Mouse (Mus musculus) cerebellum, adult 2 months (tissue): ENCODE data around the gene Mxd1. TPM values are rescaled to one million over a fixed set of nuclear protein-coding genes. Genes with fewer than 3 reads are reported as not detected.

Experiments used
- DNase-seq, 2 experiments: peaks; one replicate each; pipeline ENCODE4 v3.0.0; 2021
- H3K27ac ChIP-seq: fragments of 200-500 bp; 2 replicates; pipeline ENCODE4 v1.5.1; 2012; ENCODE audit warnings: low read length, control low read depth, inconsistent platforms; ENCODE audit not compliant: insufficient read depth
- H3K27me3 ChIP-seq: fragments of 200-500 bp; 2 replicates; pipeline ENCODE4 v1.6.1; 2012; ENCODE audit warnings: inconsistent platforms, mild to moderate bottlenecking, low read length, moderate library complexity; ENCODE audit not compliant: control insufficient read depth, insufficient read depth
- H3K4me1 ChIP-seq: fragments of 200-500 bp; 2 replicates; pipeline ENCODE4 v1.6.1; 2011; ENCODE audit warnings: low read length; ENCODE audit not compliant: control insufficient read depth, insufficient read depth
- H3K4me3 ChIP-seq: fragments of 200-500 bp; replicated peaks from 2 replicates; pipeline ENCODE3; 2011; ENCODE audit warnings: mild to moderate bottlenecking, low read depth, low read length, control low read depth; ENCODE audit not compliant: insufficient read depth
- CTCF ChIP-seq: fragments of 200-500 bp; IDR thresholded peaks from 2 replicates; pipeline ENCODE4 v1.5.1; 2011; ENCODE audit warnings: low read depth, mild to moderate bottlenecking, control low read depth, low read length, moderate library complexity, borderline replicate concordance; ENCODE audit not compliant: insufficient read depth
- POLR2A ChIP-seq: fragments of 200-500 bp; IDR thresholded peaks from 2 replicates; pipeline ENCODE4 v1.6.1; 2011; ENCODE audit warnings: low read length, control low read depth, borderline replicate concordance; ENCODE audit not compliant: insufficient read depth
- WGBS: fragments of 180-500 bp; shearing (Covaris S2); methylation state at CpG from one replicate; pipeline ENCODE4 v1.1.7; 2018; 5-methylcytosine and 5-hydroxymethylcytosine counted together
- polyA plus RNA-seq: library from polyadenylated mRNA; depleted of rRNA; stranded (reverse); fragments of >200 nt; gene quantifications from 2 replicates; pipeline ENCODE4 v1.2.3, GENCODE M21; 2012

Gene Mxd1
- polyA plus RNA-seq, 1 experiment: 21.9 TPM

DNA sequence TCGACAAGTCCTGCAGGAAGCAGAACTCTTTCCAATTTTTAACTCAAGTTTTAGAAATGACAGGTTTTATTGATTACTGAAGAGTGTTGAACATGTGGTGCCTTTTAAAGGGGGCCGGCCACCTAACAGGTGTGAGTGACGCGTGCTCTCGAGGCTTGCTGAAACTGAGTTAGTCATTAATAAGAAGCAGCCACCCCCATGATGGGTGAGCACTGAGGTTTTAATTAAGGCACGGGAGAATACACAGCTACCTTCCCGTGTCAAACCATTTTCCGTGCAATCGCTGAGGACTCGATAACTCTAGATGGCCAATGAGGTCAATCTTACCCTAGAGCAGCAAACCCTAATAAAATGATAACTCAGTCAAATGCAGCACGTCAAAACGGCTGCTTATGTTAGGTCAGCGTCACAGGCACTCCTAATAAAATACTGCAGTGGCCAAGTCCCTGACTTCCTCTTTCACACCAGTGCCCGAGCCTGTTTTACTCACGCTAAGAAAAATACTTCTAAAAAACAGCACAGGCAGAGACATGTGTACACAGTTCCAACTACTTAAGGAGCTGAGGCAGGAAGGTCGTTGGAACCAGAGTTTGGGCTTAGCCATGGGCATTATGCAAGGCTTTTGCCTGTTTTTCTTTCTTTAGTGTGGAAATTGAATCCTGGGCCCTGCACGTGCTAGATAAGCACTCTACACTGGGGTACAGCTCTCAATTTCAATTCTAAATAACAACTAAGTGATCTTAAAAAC is 3.2 kb downstream of the Mxd1 start:
- 78% methylated on average over 17 of the region's 17 CpGs for WGBS
- TF ChIP-seq POLR2A: no peak
- TF ChIP-seq CTCF: no peak

DNA sequence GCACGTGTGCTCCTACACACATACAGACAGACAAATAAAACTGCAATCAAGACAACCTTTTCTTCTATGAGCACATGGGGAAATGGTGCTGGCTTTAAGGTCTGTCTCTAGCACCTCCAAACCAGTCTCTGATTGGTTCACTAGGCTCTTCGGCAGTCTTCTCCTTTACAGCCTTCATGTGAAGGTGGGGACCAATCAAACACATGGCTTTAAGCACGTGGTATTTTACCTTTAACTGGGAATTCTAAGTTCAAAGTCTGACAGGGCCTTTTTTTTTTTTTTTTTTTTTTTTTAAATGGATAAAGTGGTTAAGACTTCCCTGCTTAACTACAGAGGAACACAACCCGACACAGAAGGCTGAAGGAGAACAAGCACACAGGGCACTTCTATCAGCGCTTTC is 3.9 kb downstream of the Mxd1 start:
- Histone ChIP-seq H3K27ac (no peak overlapping the region), H3K4me3 (no peak overlapping the region), H3K27me3 (no peaks in the 10 kb centered on the region), H3K4me1 (peaks cover 16% of the 10 kb centered on the region)
- no peak for DNase-seq
- TF ChIP-seq CTCF: no peak
- no peak for TF ChIP-seq POLR2A
- WGBS: 77% methylated on average over 5 of the region's 5 CpGs

More for the DNA sequence above, 3.2 kb downstream of the Mxd1 start:
- H3K4me1 ChIP-seq: peaks cover 16% of the 10 kb centered on the region
- no peaks in the 10 kb centered on the region for H3K27me3 ChIP-seq
- H3K4me3 ChIP-seq: no peak overlapping the region
- no peak overlapping the region for H3K27ac ChIP-seq
- DNase-seq: no peak

DNA sequence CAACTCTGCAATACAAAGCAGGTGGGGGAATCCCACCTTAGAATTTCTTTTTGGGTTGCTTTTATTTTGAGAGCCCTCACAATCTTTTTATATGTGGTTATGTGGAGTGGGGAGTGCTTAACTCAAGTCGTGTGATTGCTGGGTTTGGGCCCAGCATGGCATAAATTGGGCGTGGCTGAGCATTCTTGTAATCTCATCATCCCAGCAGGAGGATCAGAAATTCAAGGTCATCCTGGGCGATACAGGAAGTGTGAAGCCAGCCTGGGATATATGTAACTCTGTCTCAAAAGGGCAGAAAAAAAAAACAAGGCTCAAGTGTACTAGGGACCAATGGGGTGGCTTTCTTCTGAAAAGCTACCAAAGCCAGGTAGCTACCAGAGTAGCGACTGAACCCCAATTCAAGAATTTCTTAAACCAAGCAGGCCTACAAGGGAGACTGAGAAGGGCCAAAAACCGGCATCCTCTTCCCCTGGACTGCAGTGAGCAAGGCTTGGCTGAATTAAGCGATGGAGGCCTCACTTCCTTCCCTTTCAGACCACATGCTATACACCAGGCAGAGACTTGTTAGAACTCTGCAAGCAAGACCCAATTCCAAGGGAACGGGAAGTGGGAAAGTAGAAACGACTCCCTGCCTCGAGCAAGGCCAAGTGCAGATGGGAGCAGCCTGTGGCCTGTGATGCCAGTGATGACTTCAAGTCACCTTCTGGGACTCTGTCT is 8.6 kb downstream of the Mxd1 start:
- WGBS: 67% methylated on average over 9 of the region's 9 CpGs
- Histone ChIP-seq H3K4me3 (no peak overlapping the region), H3K27me3 (no peaks in the 10 kb centered on the region), H3K27ac (no peak overlapping the region), H3K4me1 (peaks cover 5% of the 10 kb centered on the region; the same call in 1 of the 2 replicates)
- TF ChIP-seq CTCF (no peak), POLR2A (no peak)
- no peak for DNase-seq

DNA sequence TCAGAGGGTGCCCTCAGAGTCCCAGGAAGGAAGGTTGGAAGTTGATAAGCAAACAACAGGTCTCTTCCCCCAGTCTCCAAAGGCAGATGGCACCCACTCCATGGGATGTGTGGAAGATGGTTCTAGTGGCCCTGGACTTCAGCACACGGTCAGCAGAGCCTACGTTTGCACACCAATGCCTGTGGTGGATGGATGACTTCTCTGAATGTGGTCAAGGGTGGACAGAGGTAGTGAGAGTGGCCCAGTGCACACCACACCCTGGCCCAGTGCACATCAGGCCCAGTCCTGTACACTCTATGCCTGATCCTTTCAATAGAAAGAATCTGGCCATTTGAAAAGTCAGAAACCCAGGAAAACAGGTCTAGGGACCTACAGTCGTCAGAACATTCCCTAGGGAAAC is 10.5 kb downstream of the Mxd1 start:
- H3K27me3 ChIP-seq: no peaks in the 10 kb centered on the region
- TF ChIP-seq CTCF (no peak), POLR2A (no peak)
- WGBS: 84% methylated on average over 3 of the region's 3 CpGs
- no peak overlapping the region for H3K27ac ChIP-seq
- H3K4me3 ChIP-seq: no peak overlapping the region
- no peak for DNase-seq
- H3K4me1 ChIP-seq: no peaks in the 10 kb centered on the region

DNA sequence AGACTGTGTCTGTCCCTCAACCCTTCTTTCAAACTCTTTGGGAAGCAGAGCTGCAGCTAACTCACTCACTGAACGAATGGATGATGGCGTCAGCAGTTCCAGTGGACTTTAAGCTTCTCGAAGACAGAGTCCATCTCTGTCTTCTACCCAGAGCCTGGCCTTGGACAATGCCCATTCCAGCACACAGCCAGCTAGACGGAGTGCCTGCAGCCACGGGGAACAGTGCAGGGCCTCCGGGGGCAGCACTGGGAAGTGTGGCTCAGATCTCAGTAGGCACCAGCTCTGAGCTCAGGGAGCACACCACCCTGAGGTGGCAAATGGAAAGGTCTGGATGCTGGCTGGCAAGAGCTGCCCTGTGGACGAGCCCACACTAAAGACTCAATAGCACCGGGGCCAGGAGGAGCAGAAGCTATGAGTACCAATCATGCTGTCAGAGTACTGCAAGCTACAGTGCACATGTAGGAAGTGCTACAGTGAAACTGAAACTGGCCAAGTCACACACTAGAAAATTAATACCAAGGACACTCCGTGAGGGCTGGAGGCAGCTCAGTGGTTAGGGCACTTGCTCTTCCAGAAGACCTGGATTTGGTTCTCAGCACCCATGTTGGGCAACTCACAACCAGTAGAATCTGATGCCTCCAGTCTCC is 14.6 kb downstream of the Mxd1 start:
- WGBS: 73% methylated on average over 9 of the region's 9 CpGs
- no peak overlapping the region for H3K27ac ChIP-seq
- no peaks in the 10 kb centered on the region for H3K27me3 ChIP-seq
- DNase-seq: no peak
- no peak overlapping the region for H3K4me3 ChIP-seq
- H3K4me1 ChIP-seq: no peaks in the 10 kb centered on the region
- TF ChIP-seq CTCF (no peak), POLR2A (no peak)

DNA sequence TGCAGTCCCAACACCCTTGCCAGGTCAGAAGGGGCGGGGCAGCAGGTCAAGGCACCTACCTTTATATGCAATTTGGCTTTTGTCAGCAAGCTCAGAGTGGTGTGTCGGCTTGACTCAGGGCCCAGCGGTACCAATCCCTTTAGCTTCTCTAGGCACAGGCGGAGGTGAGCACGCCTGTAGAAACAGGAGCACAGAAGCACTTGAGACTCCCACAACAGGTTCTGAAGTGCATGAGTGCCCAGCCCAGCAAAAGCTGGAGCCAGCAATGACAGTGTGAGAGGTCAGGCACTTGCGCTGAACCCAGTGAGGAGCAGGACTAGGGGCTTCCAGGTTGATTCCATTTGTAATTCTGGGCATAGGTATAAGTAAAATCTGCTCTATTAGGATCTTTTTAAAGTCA is 15.9 kb downstream of the Mxd1 start:
- WGBS: 88% methylated on average over 6 of the region's 6 CpGs
- Histone ChIP-seq H3K4me3 (no peak overlapping the region), H3K4me1 (no peaks in the 10 kb centered on the region), H3K27me3 (no peaks in the 10 kb centered on the region), H3K27ac (no peak overlapping the region)
- no peak for DNase-seq
- TF ChIP-seq POLR2A (no peak), CTCF (no peak)

DNA sequence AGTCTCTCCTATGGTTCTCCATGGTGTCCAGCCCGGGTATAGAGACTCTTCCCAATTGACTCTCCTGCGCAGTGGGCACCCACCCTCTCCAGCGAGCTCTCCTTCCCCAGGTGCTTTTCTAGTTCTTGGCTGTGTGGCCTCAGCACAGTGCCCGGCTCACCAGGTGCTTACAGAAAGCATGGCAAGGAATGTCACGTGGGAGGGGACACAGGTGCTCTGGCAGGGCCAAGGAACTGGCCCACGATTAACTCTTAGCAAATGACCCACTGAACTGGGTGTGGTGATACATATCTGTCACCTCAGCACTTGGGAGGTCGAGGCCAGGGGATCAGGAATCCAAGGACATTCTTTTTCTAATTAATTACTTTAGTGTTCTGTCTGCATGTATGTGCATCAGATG is 22.8 kb downstream of the Mxd1 start:
- no peak for TF ChIP-seq CTCF
- no peak overlapping the region for H3K4me3 ChIP-seq
- DNase-seq: no peak
- H3K4me1 ChIP-seq: no peaks in the 10 kb centered on the region
- WGBS: 67% methylated on average over 7 of the region's 7 CpGs
- H3K27me3 ChIP-seq: no peaks in the 10 kb centered on the region
- no peak overlapping the region for H3K27ac ChIP-seq
